Mouse (Mus musculus) hindbrain, embryonic 16.5 days (tissue): ENCODE data around the gene Dcdc2b. TPM values are rescaled to one million over a fixed set of nuclear protein-coding genes. Genes with fewer than 3 reads are reported as not detected.

Experiments used
- ATAC-seq: fragments of 200-750 bp; cut with Nextera tagmentation; 2 replicates; pipeline ENCODE4 v1.8.0; 2017; ENCODE audit warnings: moderate TSS enrichment, moderate library complexity
- H3K27ac ChIP-seq: fragments of 300-500 bp; sonication (generic); 2 replicates; pipeline ENCODE4 v1.5.1; 2014; ENCODE audit warnings: low read depth, mild to moderate bottlenecking, control low read depth, low read length, moderate library complexity
- H3K27me3 ChIP-seq: fragments of 300-500 bp; sonication (generic); replicated peaks from 2 replicates; pipeline ENCODE4 v1.6.1; 2014; ENCODE audit warnings: low read length; ENCODE audit not compliant: control insufficient read depth, insufficient read depth
- H3K36me3 ChIP-seq: fragments of 300-500 bp; sonication (generic); 2 replicates; pipeline ENCODE4 v1.6.1; 2014; ENCODE audit warnings: mild to moderate bottlenecking, low read length, moderate library complexity, mixed read lengths; ENCODE audit not compliant: control insufficient read depth, insufficient read depth
- H3K4me1 ChIP-seq: fragments of 300-500 bp; sonication (generic); 2 replicates; pipeline ENCODE4 v1.6.1; 2014; ENCODE audit warnings: low read depth, low read length; ENCODE audit not compliant: control insufficient read depth, insufficient read depth
- H3K4me2 ChIP-seq: fragments of 300-500 bp; sonication (generic); 2 replicates; pipeline ENCODE4 v1.6.1; 2014; ENCODE audit warnings: mild to moderate bottlenecking, low read length, control low read depth, moderate library complexity
- H3K4me3 ChIP-seq: fragments of 300-500 bp; sonication (generic); 2 replicates; pipeline ENCODE4 v1.5.1; 2014; ENCODE audit warnings: mild to moderate bottlenecking, low read length, control low read depth, moderate library complexity
- H3K9ac ChIP-seq: fragments of 300-500 bp; sonication (generic); 2 replicates; pipeline ENCODE4 v1.6.1; 2014; ENCODE audit warnings: low read depth, mild to moderate bottlenecking, control low read depth, low read length, moderate library complexity
- H3K9me3 ChIP-seq: fragments of 300-500 bp; sonication (generic); 2 replicates; pipeline ENCODE4 v1.6.1; 2014; ENCODE audit warnings: mild to moderate bottlenecking, low read length, moderate library complexity; ENCODE audit not compliant: control insufficient read depth
- WGBS: fragments of 180-500 bp; shearing (Covaris S2); extraction: QIAGEN DNeasy Blood & Tissue Kit; methylation state at CpG from one replicate; pipeline ENCODE4 v1.1.7; 2014; 5-methylcytosine and 5-hydroxymethylcytosine counted together
- polyA plus RNA-seq: library from polyadenylated mRNA; unstranded; fragments of >200 nt; fragmentation: Nextera tagmentation; extraction: Ambion mirVana; gene quantifications from 2 replicates; pipeline ENCODE4 v1.2.1, GENCODE M21; 2015

The Dcdc2b gene
- polyA plus RNA-seq, 1 experiment from 2014 or later = 2.1 TPM

GRCm38 (mm10) chr4:129640101-129640637 lies 26.1 kb upstream of the Dcdc2b start:
- Histone ChIP-seq H3K27me3 (no peaks in the 10 kb centered on the region), H3K4me1 (peaks cover 22% of the 10 kb centered on the region), H3K9ac (peak overlapping the region; percentile 78), H3K27ac (peak overlapping the region; percentile 97), H3K36me3 (peaks cover 22% of the 10 kb centered on the region), H3K4me3 (peak overlapping the region; percentile 69), H3K4me2 (peak overlapping the region; percentile 93), H3K9me3 (no peaks in the 10 kb centered on the region)
- ATAC-seq = no peak
- 2% methylated on average over 17 of the region's 17 CpGs for whole genome bisulfite sequencing

GRCm38 (mm10) chr4:129639221-129639620 lies 25.2 kb upstream of the Dcdc2b start:
- ATAC-seq = no peak
- H3K4me1 ChIP-seq = peaks cover 22% of the 10 kb centered on the region
- H3K9me3 ChIP-seq = no peaks in the 10 kb centered on the region
- WGBS = 79% methylated on average over 15 of the region's 15 CpGs
- no peak overlapping the region for H3K27ac ChIP-seq
- H3K4me3 ChIP-seq = peak overlapping the region; percentile 69
- H3K4me2 ChIP-seq = peak overlapping the region; percentile 93
- H3K36me3 ChIP-seq = peaks cover 27% of the 10 kb centered on the region
- H3K9ac ChIP-seq = no peak overlapping the region; the same call in 1 of the 2 replicates
- H3K27me3 ChIP-seq = no peaks in the 10 kb centered on the region

- Histone ChIP-seq H3K9ac (no peak overlapping the region), H3K27ac (no peak overlapping the region), H3K4me1 (peaks cover 13% of the 10 kb centered on the region; the same call in 1 of the 2 replicates), H3K4me2 (no peak overlapping the region), H3K9me3 (no peaks in the 10 kb centered on the region), H3K36me3 (peaks cover 72% of the 10 kb centered on the region), H3K4me3 (no peak overlapping the region), H3K27me3 (no peaks in the 10 kb centered on the region)
- 95% methylated on average over 6 of the region's 6 CpGs for WGBS
- no peak for ATAC-seq
Measured at GRCm38 (mm10) chr4:129633852-129634251, 19.8 kb upstream of the Dcdc2b start.

GRCm38 (mm10) chr4:129631867-129632266 lies 17.8 kb upstream of the Dcdc2b start:
- Histone ChIP-seq H3K36me3 (peaks cover 79% of the 10 kb centered on the region), H3K27ac (no peak overlapping the region), H3K9me3 (no peaks in the 10 kb centered on the region), H3K27me3 (no peaks in the 10 kb centered on the region), H3K9ac (no peak overlapping the region), H3K4me3 (no peak overlapping the region), H3K4me1 (peaks cover 5% of the 10 kb centered on the region; the same call in 1 of the 2 replicates), H3K4me2 (no peak overlapping the region)
- no peak for ATAC-seq
- WGBS = 92% methylated on average over 12 of the region's 12 CpGs

- 62% methylated on average over 4 of the region's 4 CpGs for WGBS
- H3K27ac ChIP-seq = 0 out of 2 replicates have a peak overlapping the region, but pooled peaks have one; percentile 17
- H3K9me3 ChIP-seq = no peaks in the 10 kb centered on the region
- H3K9ac ChIP-seq = no peak overlapping the region
- no peak overlapping the region for H3K4me3 ChIP-seq
- H3K4me2 ChIP-seq = no peak overlapping the region
- no peaks in the 10 kb centered on the region for H3K27me3 ChIP-seq
- peaks cover 5% of the 10 kb centered on the region; the same call in 1 of the 2 replicates for H3K4me1 ChIP-seq
- ATAC-seq = no peak
- peaks cover 72% of the 10 kb centered on the region for H3K36me3 ChIP-seq
Measured at GRCm38 (mm10) chr4:129630944-129631343, 16.9 kb upstream of the Dcdc2b start.

GRCm38 (mm10) chr4:129626035-129626434 lies 12.0 kb upstream of the Dcdc2b start:
- no peak overlapping the region for H3K27ac ChIP-seq
- 70% methylated on average over 6 of the region's 6 CpGs for WGBS

GRCm38 (mm10) chr4:129625496-129625895 lies 11.4 kb upstream of the Dcdc2b start:
- WGBS = 46% methylated on average over 4 of the region's 4 CpGs
- no peaks in the 10 kb centered on the region for H3K9me3 ChIP-seq
- no peak overlapping the region for H3K9ac ChIP-seq
- peak overlapping the region; percentile 97 for H3K27ac ChIP-seq
- peak overlapping the region; percentile 73 for H3K4me2 ChIP-seq
- no peak for ATAC-seq
- no peak overlapping the region for H3K4me3 ChIP-seq
- peaks cover 38% of the 10 kb centered on the region for H3K4me1 ChIP-seq
- H3K27me3 ChIP-seq = no peaks in the 10 kb centered on the region
- peaks cover 33% of the 10 kb centered on the region for H3K36me3 ChIP-seq

More at GRCm38 (mm10) chr4:129626035-129626434, 12.0 kb upstream of the Dcdc2b start:
- no peak for ATAC-seq
- no peak overlapping the region for H3K4me2 ChIP-seq
- no peak overlapping the region for H3K9ac ChIP-seq
- peaks cover 38% of the 10 kb centered on the region for H3K36me3 ChIP-seq
- H3K9me3 ChIP-seq = no peaks in the 10 kb centered on the region
- H3K4me1 ChIP-seq = peaks cover 35% of the 10 kb centered on the region
- no peaks in the 10 kb centered on the region for H3K27me3 ChIP-seq
- H3K4me3 ChIP-seq = no peak overlapping the region

- Histone ChIP-seq H3K9ac (peak overlapping the region; percentile 86), H3K36me3 (peaks cover 29% of the 10 kb centered on the region), H3K27ac (peak overlapping the region; percentile 97), H3K4me2 (peak overlapping the region; percentile 73), H3K4me1 (peaks cover 38% of the 10 kb centered on the region), H3K9me3 (no peaks in the 10 kb centered on the region), H3K4me3 (peak overlapping the region; percentile 73), H3K27me3 (no peaks in the 10 kb centered on the region)
- 3% methylated on average over 6 of the region's 6 CpGs for WGBS
- 0 out of 2 replicates have a peak, but pooled peaks have one; percentile 7 for ATAC-seq
Measured at GRCm38 (mm10) chr4:129625029-129625370, 10.9 kb upstream of the Dcdc2b start.

GRCm38 (mm10) chr4:129624281-129625028 lies 10.4 kb upstream of the Dcdc2b start:
- Histone ChIP-seq H3K4me2 (peak overlapping the region; percentile 73), H3K9ac (peak overlapping the region; percentile 86), H3K4me3 (peak overlapping the region; percentile 73), H3K27me3 (no peaks in the 10 kb centered on the region), H3K9me3 (no peaks in the 10 kb centered on the region), H3K4me1 (peaks cover 38% of the 10 kb centered on the region), H3K27ac (peak overlapping the region; percentile 97), H3K36me3 (peaks cover 24% of the 10 kb centered on the region)
- WGBS = 2% methylated on average over 18 of the region's 18 CpGs
- ATAC-seq = peak; percentile 95
